Mouse (Mus musculus) MEL (cell line): ENCODE measurements around the gene Spock1. TPM values are rescaled to one million over a fixed set of nuclear protein-coding genes. Genes with fewer than 3 reads are reported as not detected.

ENCODE experiments used
- DNase-seq: peaks from one replicate; pipeline ENCODE4 v3.0.0; 2011; ENCODE audit warnings: low read depth, low spot score
- H3K27ac ChIP-seq: 2 replicates; pipeline ENCODE4 v1.5.1; 2012; ENCODE audit warnings: low read depth, mild to moderate bottlenecking, control low read depth, low read length, moderate library complexity; ENCODE audit not compliant: control insufficient read depth
- H3K27me3 ChIP-seq, 2 experiments: fragments of 150-350 bp in 1 of 2; sonication (generic) in 1 of 2; 2 replicates each; pipeline ENCODE4 v1.6.1; 2012; ENCODE audit warnings: low read length in 2 of 2, mild to moderate bottlenecking in 2 of 2, improper control_type of control experiment in 1 of 2, moderate library complexity in 1 of 2; ENCODE audit not compliant: insufficient read depth in 2 of 2, control insufficient read depth in 1 of 2
- H3K36me3 ChIP-seq, 2 experiments: 2 replicates each; pipeline ENCODE4 v1.6.1; 2012 to 2014; ENCODE audit warnings: low read length in 2 of 2, improper control_type of control experiment in 1 of 2, inconsistent platforms in 1 of 2, mild to moderate bottlenecking in 1 of 2; ENCODE audit not compliant: insufficient read depth in 2 of 2, control insufficient read depth in 1 of 2
- H3K4me1 ChIP-seq, 2 experiments: fragments of 150-350 bp in 1 of 2; sonication (generic) in 1 of 2; 2 replicates each; pipeline ENCODE4 v1.6.1; 2012; ENCODE audit warnings: low read length in 2 of 2, improper control_type of control experiment in 1 of 2, mild to moderate bottlenecking in 1 of 2; ENCODE audit not compliant: insufficient read depth in 2 of 2, control insufficient read depth in 1 of 2
- H3K4me3 ChIP-seq, 2 experiments: fragments of 150-350 bp in 1 of 2; sonication (generic) in 1 of 2; 2 replicates each; pipeline ENCODE4 v1.5.1; 2012; ENCODE audit warnings: low read depth in 2 of 2, low read length in 2 of 2, mild to moderate bottlenecking in 2 of 2, moderate library complexity in 2 of 2, control low read depth in 1 of 2, improper control_type of control experiment in 1 of 2; ENCODE audit not compliant: control insufficient read depth in 1 of 2, insufficient read depth in 1 of 2
- H3K79me2 ChIP-seq: 2 replicates; pipeline ENCODE4 v1.6.1; 2012; ENCODE audit warnings: mild to moderate bottlenecking, low read length, moderate library complexity; ENCODE audit not compliant: control insufficient read depth, poor library complexity, insufficient read depth
- H3K9ac ChIP-seq: 2 replicates; pipeline ENCODE4 v1.6.1; 2012; ENCODE audit warnings: low read depth, mild to moderate bottlenecking, control low read depth, low read length, moderate library complexity; ENCODE audit not compliant: control insufficient read depth, poor library complexity, severe bottlenecking
- H3K9me3 ChIP-seq: fragments of 150-350 bp; sonication (generic); replicated peaks from 2 replicates; pipeline ENCODE4 v1.6.1; 2012; ENCODE audit warnings: mild to moderate bottlenecking, low read length, improper control_type of control experiment, moderate library complexity; ENCODE audit not compliant: insufficient read depth
- BHLHE40 ChIP-seq: IDR thresholded peaks from 2 replicates; pipeline ENCODE4 v1.6.1; 2012; ENCODE audit warnings: low read depth, mild to moderate bottlenecking, inconsistent platforms, low read length, improper control_type of control experiment, borderline replicate concordance
- CTCF ChIP-seq, 3 experiments: IDR thresholded peaks in 2 of 3; conservative IDR thresholded peaks in 1 of 3; 2 replicates each; pipeline ENCODE4 v1.5.1; 2011 to 2012; ENCODE audit warnings: low read length in 3 of 3, low read depth in 2 of 3, mild to moderate bottlenecking in 2 of 3, improper control_type of control experiment in 1 of 3, inconsistent platforms in 1 of 3, mixed read lengths in 1 of 3, moderate library complexity in 1 of 3; ENCODE audit not compliant: control insufficient read depth in 1 of 3, insufficient read depth in 1 of 3, poor library complexity in 1 of 3, severe bottlenecking in 1 of 3
- ETS1 ChIP-seq: IDR thresholded peaks from 2 replicates; pipeline ENCODE4 v1.6.1; 2012; ENCODE audit warnings: low read depth, mild to moderate bottlenecking, inconsistent platforms, low read length, improper control_type of control experiment, moderate library complexity
- MAFK ChIP-seq: IDR thresholded peaks from 2 replicates; pipeline ENCODE4 v1.6.1; 2011; ENCODE audit warnings: low read depth, mild to moderate bottlenecking, low read length, improper control_type of control experiment, borderline replicate concordance
- NELFE ChIP-seq: IDR thresholded peaks from 2 replicates; pipeline ENCODE4 v1.6.1; 2011; ENCODE audit warnings: low read depth, low read length, improper control_type of control experiment
- POLR2A ChIP-seq, 2 experiments: IDR thresholded peaks; 2 replicates each; pipeline ENCODE4 v1.6.1; 2011 to 2012; ENCODE audit warnings: low read length in 2 of 2, mild to moderate bottlenecking in 2 of 2, control low read depth in 1 of 2, improper control_type of control experiment in 1 of 2, low read depth in 1 of 2, moderate library complexity in 1 of 2; ENCODE audit not compliant: control insufficient read depth in 1 of 2, insufficient read depth in 1 of 2, poor library complexity in 1 of 2
- POLR2AphosphoS5 ChIP-seq: IDR thresholded peaks from 2 replicates; pipeline ENCODE4 v1.6.1; 2012; ENCODE audit warnings: low read depth, borderline replicate concordance, mild to moderate bottlenecking, inconsistent platforms, low read length, moderate library complexity, mixed read lengths
- RAD21 ChIP-seq: IDR thresholded peaks from 2 replicates; pipeline ENCODE4 v1.6.1; 2011; ENCODE audit warnings: mild to moderate bottlenecking, low read depth, low read length, improper control_type of control experiment
- RCOR1 ChIP-seq: IDR thresholded peaks from 2 replicates; pipeline ENCODE4 v1.6.1; 2012; ENCODE audit warnings: low read depth, mild to moderate bottlenecking, inconsistent platforms, low read length, improper control_type of control experiment
- SMC3 ChIP-seq: IDR thresholded peaks from 2 replicates; pipeline ENCODE4 v1.6.1; 2011; ENCODE audit warnings: low read depth, low read length, improper control_type of control experiment
- UBTF ChIP-seq: IDR thresholded peaks from 2 replicates; pipeline ENCODE4 v1.6.1; 2012; ENCODE audit warnings: low read depth, mild to moderate bottlenecking, inconsistent platforms, low read length, improper control_type of control experiment, moderate library complexity, borderline replicate concordance; ENCODE audit not compliant: insufficient read depth
- USF1 ChIP-seq: IDR thresholded peaks from 2 replicates; pipeline ENCODE4 v1.6.1; 2014; ENCODE audit warnings: low read depth, mild to moderate bottlenecking, inconsistent platforms, low read length, improper control_type of control experiment, moderate library complexity
- ZC3H11A ChIP-seq: IDR thresholded peaks from 2 replicates; pipeline ENCODE4 v1.6.1; 2012; ENCODE audit warnings: low read depth, mild to moderate bottlenecking, inconsistent platforms, low read length, improper control_type of control experiment
- ZKSCAN1 ChIP-seq: IDR thresholded peaks from 2 replicates; pipeline ENCODE4 v1.6.1; 2012; ENCODE audit warnings: low read depth, mild to moderate bottlenecking, inconsistent platforms, low read length, improper control_type of control experiment, moderate library complexity
- ZNF384 ChIP-seq: IDR thresholded peaks from 2 replicates; pipeline ENCODE4 v1.6.1; 2012; ENCODE audit warnings: low read depth, mild to moderate bottlenecking, inconsistent platforms, low read length, improper control_type of control experiment
- polyA plus RNA-seq, 2 experiments: library from polyadenylated mRNA; stranded (reverse) in 1 of 2; unstranded in 1 of 2; fragments of >175 nt in 1 of 2; fragments of >200 nt in 1 of 2; gene quantifications; 2 replicates each; pipeline versions ENCODE4 v1.2.1 to v1.2.4; 2012; ENCODE audit warnings: low replicate concordance in 2 of 2, low read depth in 1 of 2; ENCODE audit not compliant: insufficient read length in 2 of 2, insufficient read depth in 1 of 2, missing spikeins in 1 of 2
- total RNA-seq: library from RNA; depleted of rRNA; stranded (reverse); fragments of 300-350 nt; gene quantifications from 2 replicates; pipeline ENCODE4 v1.2.3, GENCODE M21; 2012

Gene Spock1
- total and polyA plus RNA-seq, 3 experiments: not detected

DNA sequence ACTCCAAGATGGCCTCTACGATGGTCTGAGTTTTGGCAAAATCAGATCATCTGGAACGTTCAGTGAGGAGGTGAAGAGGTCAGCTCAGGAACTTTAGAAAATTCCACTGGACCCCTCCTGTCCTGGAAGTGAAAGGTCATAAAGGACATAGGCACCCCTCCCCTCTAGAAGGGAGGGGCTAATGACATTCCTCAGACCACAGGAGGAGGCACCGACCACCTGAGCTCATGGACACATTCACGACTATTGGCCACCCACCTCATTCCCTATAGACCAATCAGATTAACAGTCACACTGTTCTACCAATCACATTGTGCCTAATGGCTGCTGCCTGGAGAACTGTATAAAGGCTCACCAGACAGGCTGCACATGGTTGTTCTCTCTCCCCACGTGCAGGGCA, 384.8 kb downstream of the Spock1 start:
- Histone ChIP-seq H3K27me3 (no peaks in the 10 kb centered on the region), H3K9me3 (no peaks in the 10 kb centered on the region), H3K36me3 (no peaks in the 10 kb centered on the region), H3K27ac (no peak overlapping the region), H3K4me1 (no peaks in the 10 kb centered on the region), H3K9ac (no peak overlapping the region), H3K79me2 (no peaks in the 10 kb centered on the region), H3K4me3 (no peak overlapping the region)
- TF ChIP-seq RAD21 (no peak), ZNF384 (no peak), POLR2A (IDR thresholded peaks at IDR 0.05; ENCODE audit: control insufficient read depth in 1 of 2, insufficient read depth in 1 of 2, low read depth in 1 of 2, low read length in 2 of 2, poor library complexity in 1 of 2) (no peak), ZC3H11A (no peak), ETS1 (no peak), BHLHE40 (no peak), CTCF (IDR thresholded peaks at IDR 0.05 in 2 of 3, conservative IDR thresholded peaks at IDR 0.05 in 1 of 3; ENCODE audit: control insufficient read depth in 1 of 3, insufficient read depth in 1 of 3, low read depth in 2 of 3, low read length in 3 of 3, poor library complexity in 1 of 3, severe bottlenecking in 1 of 3) (no peak), SMC3 (no peak), UBTF (no peak), MAFK (no peak), POLR2AphosphoS5 (no peak), ZKSCAN1 (no peak), NELFE (no peak)
- no peak for DNase-seq

- Histone ChIP-seq H3K9me3 (no peaks in the 10 kb centered on the region), H3K36me3 (no peaks in the 10 kb centered on the region), H3K27me3 (no peaks in the 10 kb centered on the region)
- TF ChIP-seq RCOR1 (no peak), USF1 (no peak)
- TF ChIP-seq, all 39 proteins: peak for 0
- Histone ChIP-seq H3K9ac (no peak overlapping the region), H3K27ac (no peak overlapping the region), H3K4me3 (no peak overlapping the region), H3K4me1 (no peaks in the 10 kb centered on the region), H3K79me2 (no peaks in the 10 kb centered on the region)
- DNase-seq: no peak
Measured at GRCm38 (mm10) chr13:57522319-57522718, 385.8 kb downstream of the Spock1 start.

DNA sequence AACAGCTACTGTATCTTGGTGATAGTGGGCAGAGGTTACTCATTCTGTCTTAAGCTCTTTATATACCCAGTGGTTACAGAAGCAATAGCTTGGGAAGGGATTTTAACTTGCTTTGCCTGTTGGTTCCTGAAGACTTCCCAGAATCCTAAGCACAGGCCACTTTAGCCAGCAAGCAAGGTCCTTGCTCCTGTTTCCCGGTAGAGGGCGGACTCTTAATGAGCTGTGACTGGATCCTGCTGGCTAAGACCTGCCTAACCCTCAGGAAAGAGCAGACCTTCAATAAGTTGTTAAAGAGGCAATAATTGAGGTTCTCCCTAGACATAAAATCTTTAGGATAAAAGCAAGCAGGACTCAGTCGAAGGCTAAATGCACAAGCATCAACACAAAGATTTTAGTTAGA, 387.0 kb downstream of the Spock1 start:
- Histone ChIP-seq H3K27ac (no peak overlapping the region), H3K27me3 (no peaks in the 10 kb centered on the region), H3K9me3 (no peaks in the 10 kb centered on the region), H3K79me2 (no peaks in the 10 kb centered on the region), H3K4me3 (no peak overlapping the region), H3K36me3 (no peaks in the 10 kb centered on the region), H3K9ac (no peak overlapping the region), H3K4me1 (no peaks in the 10 kb centered on the region)
- DNase-seq: no peak
- TF ChIP-seq BHLHE40: no peak
- TF ChIP-seq, all 39 proteins: peak for 0
